Mouse (Mus musculus) thymus, postnatal 25 days (tissue): ENCODE results near the gene Bspry.

ENCODE experiments used
- DNase-seq: peaks from one replicate; pipeline ENCODE4 v3.0.0; 2022

Gene Bspry

GRCm38 (mm10) chr4:62517046-62517445, 37.2 kb downstream of the Bspry start:
- no peak for DNase-seq

GRCm38 (mm10) chr4:62517538-62518415, 37.9 kb downstream of the Bspry start:
- no peak for DNase-seq

- peak; percentile 31 for DNase-seq
Observed at GRCm38 (mm10) chr4:62518416-62519121, 38.7 kb downstream of the Bspry start.

GRCm38 (mm10) chr4:62519122-62519848, 39.4 kb downstream of the Bspry start:
- DNase-seq, result no peak

GRCm38 (mm10) chr4:62519849-62520233, 40.0 kb downstream of the Bspry start, which contains the start of gene Alad:
Alad (minus strand) TSS chr4:62519918.
- peak; percentile 79 for DNase-seq

GRCm38 (mm10) chr4:62520892-62521400, 41.1 kb downstream of the Bspry start:
- DNase-seq, result no peak

DNA sequence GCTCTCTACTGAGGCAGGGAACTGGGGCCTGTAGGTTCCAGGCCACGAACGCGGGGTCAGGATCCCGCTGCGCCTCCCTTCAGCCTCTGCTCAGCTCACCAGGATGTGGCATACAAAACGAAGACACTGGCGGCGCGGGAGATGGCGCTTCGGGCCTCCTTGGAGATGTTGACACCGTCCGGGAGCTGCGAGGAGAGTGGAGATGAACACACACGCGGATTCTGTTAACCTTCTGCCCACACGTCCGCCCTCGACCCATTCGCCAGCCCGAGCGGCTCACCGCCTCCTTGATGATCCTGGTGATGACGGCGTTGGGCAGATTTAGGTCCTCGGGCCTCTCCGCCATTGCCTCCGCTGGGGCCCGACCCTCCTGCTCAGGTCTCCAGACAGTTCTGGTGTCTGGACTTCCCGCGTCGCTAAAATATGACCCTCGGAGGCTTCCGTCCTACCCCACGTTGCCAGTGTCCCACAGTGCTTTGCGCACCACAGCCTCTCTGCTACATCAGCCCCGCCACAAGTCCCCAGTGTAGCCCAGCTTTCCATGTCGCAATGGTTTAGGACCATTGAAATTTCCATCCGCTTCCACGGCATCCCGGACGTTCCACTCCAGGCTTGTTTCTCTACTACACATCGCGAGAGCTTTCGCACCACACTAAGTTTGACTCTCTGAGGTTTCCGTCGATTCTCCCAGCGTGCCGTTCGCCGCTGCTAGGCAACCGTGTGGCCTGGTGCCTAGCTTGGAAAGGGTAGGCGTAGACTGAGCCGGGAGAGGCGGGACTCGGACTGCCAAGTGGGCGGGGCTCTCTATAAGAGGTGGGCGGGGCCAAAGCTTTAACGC, 45.0 kb downstream of the Bspry start, which contains the start of the genes Pole3 and 4933430I17Rik:
TSS of gene Pole3 (minus strand) at position 418 of the 838 bp plus-strand sequence.
TSS of gene 4933430I17Rik (plus strand) at position 719 of the 838 bp plus-strand sequence.
- DNase-seq, result peak; percentile 93

DNA sequence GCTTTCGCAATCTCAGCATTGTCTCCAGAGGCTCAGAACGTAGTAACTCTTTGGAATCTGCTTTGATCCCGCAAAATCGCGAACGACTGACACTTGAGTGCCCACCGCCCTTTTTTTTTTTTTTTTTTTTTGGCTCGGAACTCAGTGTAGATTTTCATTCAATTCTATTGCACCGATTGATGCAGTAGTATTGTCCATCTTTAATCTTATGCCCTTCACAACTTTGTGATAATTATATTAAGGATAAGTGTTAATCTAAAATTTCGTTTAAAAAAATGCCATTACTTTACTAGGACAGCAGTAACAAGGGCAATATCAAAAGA, 45.6 kb downstream of the Bspry start:
- no peak for DNase-seq

DNA sequence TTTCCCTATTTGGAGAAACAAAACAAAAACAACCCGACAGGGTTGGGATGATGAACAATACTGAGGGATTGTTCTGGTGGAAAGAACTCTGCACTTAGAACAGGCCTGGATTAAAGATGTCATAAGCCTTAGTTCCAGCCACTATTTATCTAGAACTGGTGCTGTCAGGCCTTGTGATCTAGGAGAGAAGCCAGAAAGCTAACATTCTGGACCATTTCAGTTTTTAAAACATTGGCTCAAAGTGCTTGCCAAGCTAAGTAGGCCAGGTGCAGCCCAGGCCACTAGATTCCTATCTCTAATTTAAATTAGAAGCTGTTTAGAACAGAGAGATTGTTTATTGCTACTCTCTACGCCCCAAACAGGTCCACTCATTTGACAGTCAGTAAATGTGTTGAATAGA, 46.4 kb downstream of the Bspry start:
- DNase-seq, result no peak

- DNase-seq, result no peak
Observed at GRCm38 (mm10) chr4:62527655-62528054, 47.8 kb downstream of the Bspry start.

GRCm38 (mm10) chr4:62533729-62534128, 53.9 kb downstream of the Bspry start:
- no peak for DNase-seq

DNA sequence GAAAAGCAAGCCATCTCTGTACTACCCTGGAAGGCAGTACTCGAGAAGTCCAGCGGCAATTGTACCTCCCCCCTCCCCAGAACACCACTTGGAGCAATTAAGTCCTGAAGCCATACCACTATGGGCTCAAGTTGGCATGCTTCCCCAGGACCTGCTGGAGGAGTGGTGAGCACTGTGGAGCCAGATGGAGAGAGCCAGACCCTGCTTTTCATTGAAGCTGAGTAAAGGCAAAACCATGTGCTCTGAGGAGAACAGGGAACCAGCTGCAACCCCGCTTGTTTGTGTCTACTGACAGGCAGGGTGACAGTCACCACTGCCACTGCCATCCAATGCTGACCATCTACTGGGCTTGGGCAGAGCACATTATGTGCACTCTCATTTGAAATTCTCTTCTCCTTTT, 61.9 kb downstream of the Bspry start:
- no peak for DNase-seq

DNA sequence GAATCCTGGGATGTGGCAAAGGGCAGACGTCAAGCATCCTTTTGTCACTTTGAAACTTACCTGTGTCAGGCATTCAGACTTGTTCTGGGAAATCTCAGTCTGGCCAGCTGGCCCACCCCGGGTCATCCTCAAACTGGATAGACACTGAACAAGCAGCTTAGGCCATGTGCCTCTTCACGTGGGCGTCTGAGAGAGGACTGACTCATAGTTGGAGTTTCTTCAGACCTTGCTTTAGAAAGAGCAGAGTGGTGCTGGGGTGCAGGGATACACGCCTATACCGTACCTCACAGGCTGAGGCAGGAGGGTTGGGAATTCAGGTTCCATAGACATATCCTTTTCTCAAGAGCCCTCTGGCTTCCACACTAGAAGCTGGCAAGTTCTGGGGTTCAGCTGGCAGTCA, 63.9 kb downstream of the Bspry start:
- no peak for DNase-seq

GRCm38 (mm10) chr4:62544801-62545200, 64.9 kb downstream of the Bspry start:
- no peak for DNase-seq
